Mouse (Mus musculus) layer of hippocampus, adult 2 months (tissue): ENCODE results near the gene Fmo4. TPM values are rescaled to one million over a fixed set of nuclear protein-coding genes. Genes with fewer than 3 reads are reported as not detected.
A peak's percentile ranks its signal among the peaks of the same experiment; 100 is the strongest.

Source experiments
- DNase-seq, 2 experiments: peaks; one replicate each; pipeline ENCODE4 v3.0.0; 2022; ENCODE audit warnings: low spot score in 2 of 2
- H3K27ac ChIP-seq: fragments of 200-600 bp; 2 replicates; pipeline ENCODE4 v1.8.1; 2022
- H3K4me3 ChIP-seq: fragments of 200-600 bp; 2 replicates; pipeline ENCODE4 v1.8.1; 2022; ENCODE audit warnings: mild to moderate bottlenecking
- CTCF ChIP-seq: fragments of 200-600 bp; conservative IDR thresholded peaks from 2 replicates; pipeline ENCODE4 v1.8.1; 2022; ENCODE audit warnings: antibody characterized with exemption, mild to moderate bottlenecking, moderate library complexity
- long read RNA-seq, 2 experiments: library from polyadenylated mRNA; stranded (forward); transcript quantifications; one replicate each; pipeline ENCODE4 v2.0.0; 2021; ENCODE audit warnings: borderline mapping rate in 2 of 2
- total RNA-seq, 2 experiments: library from RNA; stranded (reverse); gene quantifications; 2 replicates each; pipeline ENCODE4 v1.2.3; 2021

Fmo4 gene
- total RNA-seq: not detected
- long read RNA-seq, experiment 1, partial matches to known transcripts: 0 of 1 reads
- long read RNA-seq, experiment 1, other reads (novel, unspliced or antisense): 1 of 1 reads
- long read RNA-seq, experiment 2: 0 reads

DNA sequence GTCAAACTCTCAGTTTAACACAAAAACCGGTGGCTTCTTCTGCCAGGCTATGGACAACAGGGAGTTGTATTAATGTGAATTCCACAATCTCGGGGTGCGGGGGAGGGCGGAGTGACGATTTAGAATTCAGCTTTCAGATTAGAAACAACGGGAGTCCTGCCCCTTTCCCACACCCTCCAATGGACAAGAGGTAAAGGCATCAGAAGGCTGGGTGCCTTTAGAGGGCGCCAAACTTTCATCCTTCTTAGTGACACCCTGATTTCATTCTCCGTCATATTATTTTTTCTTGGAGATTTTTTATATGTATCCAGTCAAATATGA, at the start of gene Fmo4:
Fmo4 (minus strand) TSS at position 137 of the 321 bp plus-strand sequence.
- peak; percentile 77 for TF ChIP-seq CTCF
- DNase-seq: peak; percentile 3 to 13
- H3K4me3 ChIP-seq: no peak within 1 kb of the TSS

DNA sequence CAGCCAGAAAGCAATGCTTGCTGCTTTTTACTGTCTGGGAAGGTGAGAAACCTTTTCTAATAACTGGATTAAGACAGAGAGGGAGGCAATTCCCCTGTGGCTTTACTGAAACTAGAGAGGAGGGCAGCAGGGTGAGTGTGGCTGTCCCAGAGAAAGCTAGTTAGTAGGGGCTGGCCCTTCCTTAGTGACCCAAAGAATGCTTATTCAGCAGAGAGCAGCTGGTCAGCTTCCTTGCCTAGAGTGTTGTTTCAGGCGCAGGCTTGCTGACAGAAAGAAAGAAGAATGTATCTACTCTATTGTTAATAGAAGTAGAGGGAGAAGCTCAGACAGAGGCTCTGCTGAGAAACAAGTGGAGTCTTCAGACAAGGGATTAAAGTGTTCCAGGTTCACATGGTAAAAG, 48.6 kb upstream of the Fmo4 start:
- no peak overlapping the region for H3K27ac ChIP-seq
- H3K4me3 ChIP-seq: no peak overlapping the region
- no peak for DNase-seq
- TF ChIP-seq CTCF: no peak

More for the DNA sequence above, at the start of gene Fmo4:
- H3K27ac ChIP-seq: no peak within 1 kb of the TSS

DNA sequence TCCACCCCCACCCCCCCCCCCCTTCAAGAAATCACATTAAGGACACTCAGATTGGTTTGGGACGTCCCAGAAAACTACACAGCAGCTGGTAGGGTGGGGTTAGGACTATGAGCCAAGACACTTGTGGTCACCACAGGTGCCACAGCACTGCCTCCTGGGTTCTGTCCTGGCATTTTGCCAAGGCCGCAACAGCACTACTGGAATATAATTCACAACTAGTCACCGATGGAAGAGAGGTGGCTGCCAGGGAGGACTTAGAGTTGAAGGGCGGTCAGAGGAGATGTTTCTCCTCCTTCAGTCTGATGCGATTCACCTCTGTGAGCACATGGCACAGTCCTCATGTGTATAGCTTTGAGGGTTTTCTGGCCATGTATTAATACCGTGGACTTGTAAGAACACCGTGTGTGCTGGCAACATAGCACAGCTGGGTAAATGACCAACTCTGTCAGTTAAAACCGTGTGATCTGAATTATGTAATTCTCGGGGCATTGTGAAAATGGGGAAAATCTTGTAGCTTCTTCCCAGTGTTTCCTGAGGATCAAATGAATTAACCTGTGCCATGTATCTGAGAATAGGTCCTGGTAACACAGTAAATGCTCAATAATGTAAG, 46.3 kb upstream of the Fmo4 start:
- no peak for TF ChIP-seq CTCF
- H3K27ac ChIP-seq: no peak overlapping the region
- no peak overlapping the region for H3K4me3 ChIP-seq
- no peak for DNase-seq

DNA sequence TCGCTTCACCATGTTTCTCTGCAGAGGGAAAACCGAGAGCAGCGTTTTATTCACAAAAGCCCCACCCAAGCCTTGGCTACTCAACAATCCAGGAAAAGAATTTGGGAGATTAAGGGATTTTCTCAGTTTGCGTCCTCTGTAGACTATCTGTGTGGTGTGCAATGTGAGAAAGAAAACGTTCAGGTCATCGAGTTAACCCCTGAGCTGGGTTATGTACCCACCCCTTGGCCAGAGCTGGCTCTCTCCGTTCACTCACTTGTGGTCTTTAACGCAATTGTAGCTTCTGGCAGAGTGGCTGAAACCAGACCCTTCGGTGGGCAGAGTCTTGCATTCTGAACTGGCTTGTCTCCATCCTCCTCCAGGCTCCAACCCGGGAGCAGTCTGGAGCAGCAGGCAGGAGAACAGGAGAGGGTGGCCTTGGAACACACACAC, 45.8 kb upstream of the Fmo4 start:
- Histone ChIP-seq H3K4me3 (peak overlapping the region; percentile 42), H3K27ac (peak overlapping the region; percentile 81; the same call in 1 of the 2 replicates)
- DNase-seq: no peak
- no peak for TF ChIP-seq CTCF

DNA sequence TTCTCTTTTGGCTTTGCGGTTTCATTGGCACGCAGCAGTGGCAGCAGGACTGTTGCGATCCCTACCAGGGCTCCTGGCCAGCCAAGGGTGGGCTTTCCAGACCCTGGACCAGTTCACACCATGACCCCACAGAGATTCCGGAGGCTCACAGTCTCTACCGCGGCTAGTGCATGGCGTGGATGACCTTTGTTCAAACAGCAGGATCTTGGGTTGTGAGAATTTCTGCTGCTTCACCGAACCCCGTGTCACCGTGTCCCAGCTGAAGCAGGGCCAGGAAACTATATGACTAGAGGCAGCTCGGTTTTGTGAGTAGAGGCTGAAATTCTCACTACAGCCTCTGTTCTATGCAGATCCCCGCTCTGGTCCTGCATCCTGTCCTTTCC, 45.0 kb upstream of the Fmo4 start:
- peak overlapping the region; percentile 42 for H3K4me3 ChIP-seq
- TF ChIP-seq CTCF: no peak
- DNase-seq: peak in 1 of 2 experiments; percentile 22
- H3K27ac ChIP-seq: peak overlapping the region; percentile 81

DNA sequence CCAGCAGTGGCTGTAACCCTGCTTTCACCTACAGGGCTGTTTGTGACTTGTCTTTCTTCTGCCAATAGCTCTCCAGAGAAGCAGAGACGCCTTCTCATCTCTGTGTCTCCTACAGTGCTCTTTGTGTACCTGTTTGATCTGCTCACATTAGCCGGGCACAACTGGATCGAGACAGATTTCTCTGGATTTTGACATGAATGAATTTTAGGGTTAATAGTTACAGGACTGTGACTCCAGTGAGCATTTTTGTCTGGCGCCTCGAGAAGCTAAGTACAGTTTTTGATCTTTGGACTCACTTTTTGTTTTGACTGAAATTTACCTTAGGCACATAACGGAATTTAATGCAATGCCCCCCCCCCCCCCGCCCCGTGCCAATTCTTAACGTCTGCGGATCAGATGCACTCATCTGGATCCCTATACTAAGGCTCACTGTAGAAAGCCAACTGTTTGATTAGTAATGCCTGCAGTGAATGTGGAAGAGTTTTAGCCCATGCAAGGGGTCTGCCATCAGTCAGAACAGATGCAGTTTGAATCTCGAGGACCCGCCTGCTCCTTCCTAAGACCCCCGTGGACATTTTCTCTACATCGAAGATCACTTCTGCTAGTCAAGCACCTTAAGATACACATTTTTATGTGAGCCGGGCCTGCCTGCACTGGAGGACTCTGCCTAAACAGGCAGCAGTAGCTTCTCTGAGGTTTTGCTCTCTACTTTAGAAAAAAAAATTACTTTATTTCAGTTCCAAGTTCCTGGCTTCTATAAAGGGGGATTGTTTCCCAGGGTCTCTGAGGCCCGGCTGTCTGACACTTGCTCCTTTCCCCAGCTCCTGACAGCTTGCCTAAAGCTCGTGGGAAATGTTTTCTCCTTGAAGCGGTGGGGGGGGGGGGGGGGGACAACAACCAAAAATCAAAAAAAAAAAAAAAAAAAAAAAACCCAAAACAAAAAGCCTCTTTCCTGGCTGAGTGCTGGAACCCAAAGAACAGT, 44.3 kb upstream of the Fmo4 start:
- peak overlapping the region; percentile 42 for H3K4me3 ChIP-seq
- H3K27ac ChIP-seq: peak overlapping the region; percentile 81
- no peak for TF ChIP-seq CTCF
- no peak for DNase-seq

DNA sequence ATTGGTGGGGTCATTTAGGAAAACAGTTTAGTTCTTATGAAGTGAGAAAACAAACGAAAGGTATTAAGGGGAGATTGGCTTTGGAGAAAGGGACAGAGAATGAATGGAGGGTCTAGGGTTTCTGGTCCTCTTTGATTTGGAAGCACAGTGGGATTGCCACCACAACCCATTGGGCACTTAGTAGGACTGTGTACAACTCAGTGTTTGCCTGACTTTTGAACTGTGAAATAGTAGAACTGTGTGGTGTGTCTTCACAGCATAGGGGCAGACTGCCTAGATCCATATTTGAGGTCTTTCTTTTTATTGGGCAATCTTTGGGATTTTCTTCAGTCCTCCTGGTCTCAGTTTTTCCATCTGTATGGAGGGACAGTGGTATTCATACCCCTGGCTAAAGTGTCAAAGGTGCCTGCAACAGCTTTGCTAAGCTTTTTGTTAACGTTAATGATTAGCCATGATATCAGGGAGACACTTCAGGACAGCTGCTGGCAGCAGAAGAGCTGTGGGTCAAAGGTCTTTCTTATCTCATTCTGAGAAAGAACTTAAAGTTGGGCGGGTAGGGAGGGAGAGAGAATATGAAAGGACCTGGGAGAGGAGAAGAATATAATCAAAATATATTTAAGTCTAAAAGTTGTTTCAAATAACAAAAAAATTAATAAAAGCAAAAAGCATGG, 40.2 kb upstream of the Fmo4 start:
- Histone ChIP-seq H3K27ac (no peak overlapping the region), H3K4me3 (no peak overlapping the region)
- no peak for DNase-seq
- no peak for TF ChIP-seq CTCF

DNA sequence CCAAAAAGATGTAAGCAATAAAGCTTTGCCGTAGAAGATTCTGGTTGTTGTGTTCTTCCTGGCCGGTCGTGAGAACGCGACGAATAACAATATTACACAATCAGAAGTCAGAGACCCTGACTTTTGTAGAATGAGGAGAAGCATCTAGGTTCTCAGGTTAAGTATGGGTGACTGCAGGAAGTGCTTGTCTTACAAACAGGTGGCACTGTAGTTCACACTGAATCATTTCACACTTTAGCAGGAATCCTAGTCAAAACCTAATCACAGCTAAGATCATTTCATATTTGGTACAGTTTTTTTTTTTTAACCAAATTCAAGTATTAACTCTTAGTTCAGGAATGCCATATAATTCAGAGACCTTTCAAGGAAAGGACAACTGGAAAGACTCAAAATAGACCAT, 33.8 kb upstream of the Fmo4 start:
- no peak for DNase-seq
- no peak overlapping the region for H3K27ac ChIP-seq
- no peak overlapping the region for H3K4me3 ChIP-seq
- peak; percentile 63 for TF ChIP-seq CTCF

DNA sequence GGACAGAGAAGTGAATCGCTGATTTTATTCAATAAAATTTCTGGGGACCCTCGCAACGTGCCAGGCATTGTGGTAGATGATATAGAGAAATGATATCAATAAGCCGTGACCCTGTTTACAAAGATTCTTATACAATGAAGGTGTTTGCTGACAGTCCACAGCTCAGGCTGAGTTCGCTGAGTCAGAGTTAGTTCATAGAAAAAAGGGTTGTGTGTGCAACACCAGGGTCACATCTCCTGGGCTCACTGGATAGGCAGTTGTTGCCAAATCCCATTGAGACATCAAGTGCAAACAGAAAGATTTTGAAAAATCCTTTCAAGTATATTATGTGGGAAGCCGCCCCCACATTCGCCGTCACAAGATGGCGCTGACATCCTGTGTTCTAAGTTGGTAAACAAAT, 26.4 kb upstream of the Fmo4 start:
- no peak for DNase-seq
- Histone ChIP-seq H3K4me3 (no peak overlapping the region), H3K27ac (no peak overlapping the region)
- no peak for TF ChIP-seq CTCF

DNA sequence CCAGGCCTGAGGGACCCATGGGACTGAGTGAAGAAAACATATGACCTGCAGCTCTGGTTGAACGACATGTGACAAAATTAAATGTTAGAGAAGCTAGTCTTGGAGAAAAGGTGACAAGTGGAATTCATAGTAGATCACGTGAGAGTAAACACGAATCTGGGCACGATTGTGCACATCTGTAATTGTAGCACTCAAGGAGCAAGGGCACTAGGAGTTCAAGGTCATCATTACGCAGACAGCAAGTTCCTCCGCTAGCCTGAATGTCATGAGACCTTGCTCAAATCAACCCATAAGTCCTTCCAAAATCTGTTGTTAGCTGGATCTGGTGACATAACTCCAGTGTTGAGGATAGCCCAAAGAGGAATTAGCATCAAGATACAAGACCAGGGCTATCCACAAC, 25.2 kb upstream of the Fmo4 start:
- TF ChIP-seq CTCF: no peak
- DNase-seq: no peak

DNA sequence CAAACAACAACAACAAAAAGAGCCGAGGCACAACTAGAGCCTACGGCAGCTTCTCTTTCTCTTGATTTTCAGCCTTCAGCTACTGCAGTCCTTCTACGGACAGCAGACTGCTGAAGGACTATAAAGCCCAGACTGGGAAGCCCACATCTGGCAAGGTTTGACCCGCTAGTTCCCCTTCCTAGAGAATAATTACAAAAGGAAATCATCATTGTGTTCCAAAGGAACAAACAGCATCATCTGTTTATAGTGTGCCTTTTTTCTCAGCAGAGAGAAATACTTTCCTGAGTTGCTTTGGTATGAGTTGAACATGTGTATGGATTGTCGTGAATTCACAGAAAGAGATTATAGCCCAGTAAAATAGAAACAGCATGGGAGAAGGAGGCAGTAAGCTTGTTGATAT, 20.6 kb upstream of the Fmo4 start:
- no peak for DNase-seq
- Histone ChIP-seq H3K4me3 (no peak overlapping the region), H3K27ac (no peak overlapping the region)
- TF ChIP-seq CTCF: no peak

More for the DNA sequence above, 25.2 kb upstream of the Fmo4 start:
- Histone ChIP-seq H3K4me3 (no peak overlapping the region), H3K27ac (no peak overlapping the region)

DNA sequence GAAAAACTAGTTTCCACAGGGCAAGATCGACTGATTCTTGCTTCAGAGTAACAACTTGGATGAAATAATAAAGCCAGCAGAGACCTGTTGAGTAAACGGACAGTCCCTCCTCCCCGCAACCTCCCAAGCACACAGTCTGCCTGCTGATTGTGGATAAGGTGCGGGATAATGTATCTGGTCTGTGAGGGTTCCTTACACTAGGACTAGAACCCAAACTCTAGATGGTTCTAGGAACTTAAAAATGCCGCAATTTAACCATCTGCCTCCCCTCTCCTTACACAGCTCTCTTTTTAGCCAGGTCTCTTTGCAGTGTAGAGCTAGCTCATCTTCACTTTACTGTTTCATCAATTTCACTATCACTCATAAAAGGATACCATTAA, 18.8 kb upstream of the Fmo4 start:
- Histone ChIP-seq H3K27ac (no peak overlapping the region), H3K4me3 (no peak overlapping the region)
- DNase-seq: no peak
- no peak for TF ChIP-seq CTCF
